Mouse (Mus musculus) Muller cell, postnatal 12 days (primary cell): ENCODE data around the gene Celsr1.

ENCODE experiments used
- DNase-seq: peaks from one replicate; pipeline ENCODE4 v3.0.0-alpha.2; 2015; ENCODE audit errors: inconsistent ontology term

Gene Celsr1

GRCm38 (mm10) chr15:86034781-86035360 lies 1.3 kb upstream of the Celsr1 start:
- DNase-seq, result peak; percentile 11

DNA sequence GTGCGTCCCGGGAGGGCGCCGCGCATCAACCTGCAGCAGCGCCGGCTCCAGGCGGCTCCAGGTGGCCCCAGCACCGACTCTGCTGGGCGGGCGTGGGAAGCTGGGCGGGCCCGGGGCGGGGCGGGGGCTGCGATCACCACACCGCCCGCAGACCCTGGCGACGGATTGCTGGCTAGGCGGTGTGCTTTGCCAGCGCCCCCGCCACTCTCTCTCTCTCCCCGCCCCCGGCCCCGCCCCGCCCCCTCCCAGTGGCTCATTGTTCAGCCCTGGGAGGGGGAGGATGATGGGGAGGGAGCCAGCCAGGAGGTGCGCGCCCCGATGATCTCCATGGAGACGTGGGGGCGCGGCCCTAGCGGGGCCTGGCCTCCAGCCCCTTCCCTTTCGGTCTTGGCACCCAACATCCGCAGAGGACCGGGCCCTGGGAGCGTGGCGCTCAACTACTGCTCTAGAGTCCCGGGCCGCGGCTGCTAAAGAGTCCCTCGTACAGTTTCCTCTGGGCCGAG lies 495 bp upstream of the Celsr1 start:
- peak; percentile 81 for DNase-seq

DNA sequence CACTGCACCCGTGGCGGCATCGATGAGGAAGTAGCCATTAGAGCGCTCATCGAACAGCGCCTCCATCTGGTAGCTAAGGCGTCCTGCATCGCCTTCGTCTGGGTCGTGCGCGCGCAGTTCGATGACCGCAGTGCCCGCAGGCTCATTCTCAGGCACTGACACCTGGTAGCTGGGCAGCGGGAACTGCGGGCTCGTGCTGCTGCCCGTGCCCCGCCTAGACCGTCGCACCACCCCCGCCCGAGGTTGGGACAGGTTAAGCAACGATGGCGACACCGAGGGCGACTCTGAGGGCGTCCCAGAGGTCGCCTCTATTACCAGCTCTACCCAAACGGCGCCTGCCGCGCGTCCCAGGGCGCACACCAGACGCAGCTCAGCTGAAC lies 776 bp downstream of the Celsr1 start:
- DNase-seq, result no peak

GRCm38 (mm10) chr15:86029981-86030380 lies 3.6 kb downstream of the Celsr1 start:
- DNase-seq, result no peak

GRCm38 (mm10) chr15:86027871-86028270 lies 5.7 kb downstream of the Celsr1 start:
- no peak for DNase-seq

- DNase-seq, result no peak
These were observed 11.6 kb downstream of the Celsr1 start for GRCm38 (mm10) chr15:86021971-86022370.

DNA sequence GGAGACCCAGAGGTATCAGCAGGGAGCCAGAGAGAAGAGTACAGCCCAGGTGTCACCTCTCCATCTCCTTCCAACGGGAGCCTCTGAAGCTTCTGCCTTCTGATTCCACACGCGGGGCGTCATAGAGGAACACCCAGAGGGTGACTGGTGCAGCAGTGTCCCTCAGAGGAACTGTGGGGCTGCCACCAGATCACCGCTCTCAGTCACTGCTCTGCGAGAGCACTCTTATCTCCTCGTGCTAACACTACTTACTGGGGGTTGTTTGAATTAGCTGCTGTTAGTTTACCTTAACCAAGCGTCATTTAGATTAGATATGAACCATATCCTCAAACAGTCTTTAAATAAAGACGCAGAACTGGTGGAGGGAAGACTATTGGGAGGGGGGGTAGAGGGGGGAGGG lies 12.3 kb downstream of the Celsr1 start:
- no peak for DNase-seq

GRCm38 (mm10) chr15:86020008-86020407 lies 13.6 kb downstream of the Celsr1 start:
- DNase-seq, result no peak

DNA sequence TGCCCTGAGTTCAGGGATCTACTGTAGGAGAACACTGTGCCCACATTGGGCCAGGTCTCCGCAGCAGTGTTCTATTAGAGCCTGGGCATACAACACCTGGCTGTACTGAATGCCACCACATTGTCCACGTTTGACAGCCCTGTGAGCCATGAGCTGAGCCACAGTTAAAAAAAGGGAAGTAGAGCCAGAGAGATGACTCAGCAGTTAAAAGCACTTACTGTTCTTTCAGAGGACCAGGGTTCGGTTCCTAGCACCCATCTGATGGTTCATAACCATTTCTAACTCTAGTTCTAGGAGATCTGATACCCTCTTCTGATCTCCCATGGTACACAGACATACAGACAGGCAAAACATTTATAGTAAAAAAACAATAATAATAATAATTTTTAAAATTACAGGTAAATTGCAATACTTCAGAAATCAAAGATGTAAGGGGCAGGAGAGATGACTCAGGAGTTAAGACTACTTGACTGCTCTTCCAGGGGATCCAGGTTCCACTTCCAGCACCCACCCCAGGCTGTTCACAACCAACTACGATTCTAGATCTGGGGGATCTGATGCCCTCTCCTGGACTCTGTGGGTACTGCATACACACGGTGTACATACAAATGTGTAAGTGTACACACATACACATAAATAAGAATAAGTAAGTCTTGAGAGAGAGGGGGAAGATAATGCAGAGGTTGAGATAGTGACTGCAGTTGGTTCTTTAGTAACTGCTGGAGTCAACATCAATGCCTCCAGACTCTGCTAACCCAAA lies 14.6 kb downstream of the Celsr1 start:
- DNase-seq, result no peak

GRCm38 (mm10) chr15:86017336-86017735 lies 16.2 kb downstream of the Celsr1 start:
- no peak for DNase-seq

- DNase-seq, result no peak
These were observed 17.6 kb downstream of the Celsr1 start for GRCm38 (mm10) chr15:86015860-86016541.

DNA sequence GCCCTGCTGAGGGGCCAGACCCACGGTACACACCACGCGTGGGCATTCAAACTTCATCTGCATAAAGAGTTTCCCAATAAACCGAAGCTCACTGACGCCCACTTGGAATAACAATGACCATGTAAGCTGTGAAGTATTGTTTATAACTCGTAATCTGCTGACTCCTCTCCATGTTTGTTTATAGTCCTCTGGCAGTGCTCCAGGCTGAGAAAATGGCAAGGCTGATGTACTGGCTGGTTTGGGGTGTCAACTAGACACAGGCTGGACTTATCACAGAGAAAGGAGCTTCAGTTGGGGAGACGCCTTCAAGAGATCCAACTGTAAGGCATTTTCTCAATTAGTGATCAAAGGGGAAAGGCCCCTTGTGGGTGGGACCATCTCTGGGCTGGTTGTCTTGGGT lies 18.6 kb downstream of the Celsr1 start:
- DNase-seq, result no peak

GRCm38 (mm10) chr15:86013656-86014055 lies 19.9 kb downstream of the Celsr1 start:
- no peak for DNase-seq

DNA sequence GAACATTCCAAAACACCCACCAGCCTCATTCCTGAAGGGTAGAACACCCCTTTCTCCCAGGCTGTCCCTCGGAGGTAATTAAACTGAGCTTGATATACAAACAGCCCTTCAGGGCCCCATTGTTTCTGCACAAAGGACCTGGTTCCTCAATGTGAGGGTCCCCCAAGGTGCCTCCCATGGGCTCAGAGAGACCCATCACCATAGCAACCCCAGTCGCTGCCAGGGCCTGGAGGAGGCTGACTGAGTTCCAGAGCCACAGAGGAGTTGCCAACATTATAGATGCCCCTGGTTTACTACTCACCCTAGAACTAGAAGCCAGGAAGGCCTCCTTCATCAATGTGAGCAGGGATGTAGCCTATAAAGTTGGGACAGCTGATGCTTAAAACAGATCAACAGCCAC lies 20.4 kb downstream of the Celsr1 start:
- DNase-seq, result peak; percentile 25

DNA sequence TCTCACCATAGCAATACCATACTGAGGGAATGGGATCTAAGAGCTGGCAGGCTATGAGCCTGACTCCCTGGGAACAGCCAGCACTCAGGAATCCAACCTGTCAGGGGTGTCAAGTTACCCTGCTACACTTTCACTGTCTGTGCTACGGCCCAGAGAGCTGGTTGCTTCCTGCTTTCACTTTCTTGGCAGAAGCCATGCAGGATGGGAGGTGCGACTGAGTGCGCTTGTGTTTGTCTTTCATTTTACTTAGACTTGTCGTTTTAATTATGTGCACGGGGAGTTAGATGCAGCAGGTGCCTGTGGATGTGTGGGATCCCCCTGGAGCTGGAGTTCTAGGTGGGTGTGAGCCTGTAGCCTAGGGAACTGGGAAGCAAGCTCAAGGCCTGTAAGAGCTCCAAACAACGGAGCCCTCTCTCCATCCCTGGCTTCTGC lies 25.9 kb downstream of the Celsr1 start:
- DNase-seq, result no peak

GRCm38 (mm10) chr15:86005691-86006525 lies 27.7 kb downstream of the Celsr1 start:
- peak; percentile 36 for DNase-seq

DNA sequence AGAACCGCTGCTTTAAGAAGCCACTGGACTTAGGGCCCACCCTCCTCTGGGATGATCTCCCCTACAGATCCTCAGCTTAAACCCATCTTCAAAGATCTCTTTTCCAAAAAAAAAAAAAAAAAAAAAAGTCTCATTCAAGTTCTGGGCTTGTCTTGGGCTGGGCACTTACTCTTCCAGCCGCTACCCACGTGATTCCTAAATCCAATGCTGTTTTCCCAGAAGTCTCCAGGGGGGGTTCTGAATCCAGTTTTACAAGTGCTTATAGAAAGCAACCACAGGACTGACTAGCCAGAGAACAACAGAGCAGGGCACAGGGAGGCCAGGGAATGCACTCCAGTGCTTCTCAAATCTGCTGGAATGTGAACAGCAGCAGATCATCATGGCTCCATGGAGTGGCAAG lies 29.5 kb downstream of the Celsr1 start:
- DNase-seq, result no peak

DNA sequence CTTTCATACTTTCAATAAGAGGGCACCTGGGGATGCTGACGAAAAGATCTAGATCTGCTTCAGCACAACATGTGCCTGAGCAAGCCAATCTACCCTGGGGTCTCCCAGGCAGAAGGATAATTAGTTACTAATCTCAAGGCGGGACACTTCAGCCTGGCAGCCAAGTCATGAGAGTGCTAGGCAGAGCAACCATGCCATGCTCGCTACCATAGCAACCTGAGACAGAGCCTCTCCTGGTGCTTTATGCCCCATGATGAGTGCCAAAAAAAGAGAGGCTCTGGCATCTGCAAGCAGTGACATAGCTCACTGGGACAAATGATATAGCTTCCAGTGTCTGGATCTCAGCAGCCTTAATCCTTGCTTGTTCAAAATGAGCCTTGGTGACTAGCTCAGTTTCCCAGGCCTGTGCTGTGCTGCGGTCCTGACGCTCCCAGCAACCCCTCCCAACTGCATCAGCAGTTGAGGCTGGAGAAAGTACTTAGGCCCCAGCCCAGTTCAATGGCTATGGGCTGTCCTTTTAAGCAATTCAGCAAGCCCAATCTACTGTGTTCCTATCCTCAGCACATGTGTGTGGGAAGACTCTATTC lies 32.8 kb downstream of the Celsr1 start:
- no peak for DNase-seq

- DNase-seq, result no peak
These were observed 34.9 kb downstream of the Celsr1 start for GRCm38 (mm10) chr15:85998525-85999230.

DNA sequence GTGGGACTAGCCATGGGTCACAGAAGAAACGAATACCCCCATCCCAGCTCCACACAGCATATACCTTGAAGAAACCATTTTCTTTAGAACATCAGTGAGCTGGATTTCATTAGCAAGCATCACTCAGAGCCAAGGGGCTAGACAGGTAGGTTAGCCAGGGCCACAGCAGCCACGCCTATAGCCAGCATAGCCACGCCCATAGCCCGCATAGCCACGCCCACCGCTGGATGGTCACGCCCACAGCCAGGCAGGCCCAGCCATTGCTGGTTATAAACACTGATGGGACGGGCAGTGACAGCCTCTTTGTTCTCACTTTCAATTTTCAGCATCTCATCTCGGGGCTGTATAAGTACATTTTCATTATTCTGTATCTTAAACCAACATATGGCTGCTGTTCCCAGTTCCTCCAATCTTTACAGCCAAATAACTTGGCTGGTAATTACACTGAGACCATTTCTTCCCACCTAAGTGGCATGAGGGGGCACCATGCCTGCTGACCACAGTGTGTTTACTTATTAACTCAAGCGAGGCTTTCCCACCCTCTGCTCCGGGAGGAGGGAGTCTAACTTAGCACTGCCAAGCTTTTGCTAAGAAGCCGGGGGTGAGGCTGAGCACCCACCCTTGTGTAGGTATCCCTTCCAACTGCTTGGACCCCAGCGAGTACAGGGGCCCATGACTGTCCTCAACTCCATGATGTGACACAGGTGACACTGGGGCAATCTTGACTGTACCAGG lies 37.4 kb downstream of the Celsr1 start:
- DNase-seq, result no peak
